Comparison of ENCODE assay signal across 21 mouse cellular contexts in genomic region chr10:60110908-60111475, GRCm38 (mm10).
"Had no signal": no experiment of that assay in that cellular context is flagged by ENCODE, and none has a peak within 500 bp of the region (broad histone marks: within the 10 kb centered on the region; RNA-seq: fewer than 3 reads in every experiment).

No protein-coding gene starts in this region.

- H3K27ac ChIP-seq: limb, embryonic 10.5 days; limb, embryonic 13.5 days; liver, embryonic 12.5 days; liver, embryonic 15.5 days; lung, embryonic 15.5 days; midbrain, embryonic 10.5 days; neural tube, embryonic 12.5 days had no signal

- H3K4me3 ChIP-seq: limb, embryonic 10.5 days; limb, embryonic 13.5 days; liver, embryonic 12.5 days; liver, embryonic 15.5 days; lung, embryonic 15.5 days; megakaryocyte, embryonic 14.5 days; midbrain, embryonic 10.5 days; midbrain, embryonic 13.5 days; neural tube, embryonic 12.5 days had no signal

- DNase-seq: kidney, adult 18-20 months; kidney, adult 9 months; kidney, postnatal 14 days; kidney, postnatal 4 days; layer of hippocampus, adult 9-11 months; layer of hippocampus, postnatal 36 days; liver; lung, adult 18-20 months; lung, postnatal 10 days; lung, postnatal 36 days; thymus, adult 18-20 months; thymus, postnatal 36 days had no signal
